Mouse (Mus musculus) brain, adult 2 months (tissue): ENCODE measurements around the gene Nav2.

Source experiments
- DNase-seq: peaks from one replicate; pipeline ENCODE4 v3.0.0; 2011; ENCODE audit warnings: low read depth, low spot score

Nav2 gene

DNA sequence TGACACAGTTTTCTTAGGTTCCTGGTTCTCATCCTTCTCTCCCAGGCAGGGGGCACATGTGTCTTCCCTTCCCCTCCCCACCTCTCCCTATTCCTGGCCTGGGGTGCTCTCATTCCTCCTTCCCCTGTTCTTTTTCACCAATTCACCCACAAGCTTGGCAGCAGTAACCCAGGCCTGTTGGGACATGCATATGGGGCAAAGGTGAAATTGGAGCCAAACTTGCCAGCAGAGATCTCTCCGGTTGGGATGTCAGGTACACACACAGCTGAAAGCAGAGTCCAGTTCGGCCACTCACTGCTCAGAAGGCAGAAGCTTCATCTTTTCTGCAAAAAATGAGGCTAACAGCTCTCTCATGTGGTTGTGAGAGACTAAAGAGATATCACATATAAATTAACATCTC lies 26.3 kb downstream of the Nav2 start:
- no peak for DNase-seq

DNA sequence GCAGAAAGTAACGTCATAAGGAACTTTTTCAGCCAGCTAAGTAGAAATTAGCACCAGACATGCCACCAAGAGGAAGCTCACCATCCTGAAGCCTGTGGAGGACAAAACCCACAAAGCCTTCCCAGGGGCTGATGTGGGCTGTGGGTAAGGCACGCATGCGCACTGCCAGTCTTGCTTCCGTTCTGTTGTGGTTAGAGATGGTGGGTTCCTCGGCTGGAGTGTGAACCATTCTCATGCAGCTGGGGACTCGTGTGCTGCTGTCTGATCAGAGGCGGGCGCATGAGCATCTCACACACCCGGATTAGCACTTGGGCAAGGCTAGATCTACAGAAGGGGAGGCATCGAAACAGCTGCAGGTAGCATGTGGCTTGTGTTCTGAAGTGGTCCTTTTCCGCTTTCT lies 29.0 kb downstream of the Nav2 start:
- DNase-seq, result peak; percentile 24

DNA sequence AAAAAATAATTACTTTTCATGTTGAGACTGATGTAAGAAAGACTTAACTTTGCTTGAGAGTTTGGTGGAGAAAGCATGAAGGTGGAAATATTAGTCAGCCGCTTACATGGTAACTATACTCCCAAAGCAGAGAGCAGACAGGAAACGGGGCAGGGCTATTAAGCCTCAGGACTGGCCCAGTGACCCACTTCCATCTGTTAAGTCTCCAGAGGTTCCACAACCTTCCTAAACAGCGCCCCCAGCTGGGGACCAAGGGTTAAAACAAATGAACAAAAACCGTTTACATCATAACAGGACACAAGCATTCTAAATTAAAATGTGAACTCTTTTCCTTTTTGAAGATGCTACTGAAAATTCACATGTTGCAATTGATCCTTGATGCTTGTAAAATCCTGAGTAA lies 29.7 kb downstream of the Nav2 start:
- DNase-seq, result peak; percentile 47

DNA sequence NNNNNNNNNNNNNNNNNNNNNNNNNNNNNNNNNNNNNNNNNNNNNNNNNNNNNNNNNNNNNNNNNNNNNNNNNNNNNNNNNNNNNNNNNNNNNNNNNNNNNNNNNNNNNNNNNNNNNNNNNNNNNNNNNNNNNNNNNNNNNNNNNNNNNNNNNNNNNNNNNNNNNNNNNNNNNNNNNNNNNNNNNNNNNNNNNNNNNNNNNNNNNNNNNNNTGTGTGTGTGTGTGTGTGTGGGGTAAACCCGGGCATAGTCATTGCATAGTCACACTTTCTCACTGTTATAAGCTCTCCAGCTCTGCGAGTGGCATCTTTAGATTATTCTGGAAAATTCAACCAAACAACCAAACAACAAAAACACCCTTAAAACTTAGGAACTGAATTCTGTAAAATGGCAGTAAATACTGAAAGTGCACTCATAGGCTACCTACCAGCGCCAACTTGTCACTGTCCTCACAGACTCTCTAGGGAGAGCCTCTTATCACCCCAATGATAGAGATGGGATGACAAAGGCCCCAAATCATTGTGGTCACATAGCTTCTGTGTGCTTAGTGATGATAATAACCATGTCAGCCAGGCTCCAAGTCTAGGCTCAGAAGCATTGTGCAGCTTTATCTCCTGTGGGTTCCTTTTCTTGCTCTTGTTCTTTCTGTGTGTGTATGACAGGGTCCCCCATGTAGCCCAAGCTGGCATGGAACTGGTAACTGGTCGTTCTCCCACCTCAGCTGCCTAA lies 40.0 kb downstream of the Nav2 start:
- DNase-seq, result no peak

DNA sequence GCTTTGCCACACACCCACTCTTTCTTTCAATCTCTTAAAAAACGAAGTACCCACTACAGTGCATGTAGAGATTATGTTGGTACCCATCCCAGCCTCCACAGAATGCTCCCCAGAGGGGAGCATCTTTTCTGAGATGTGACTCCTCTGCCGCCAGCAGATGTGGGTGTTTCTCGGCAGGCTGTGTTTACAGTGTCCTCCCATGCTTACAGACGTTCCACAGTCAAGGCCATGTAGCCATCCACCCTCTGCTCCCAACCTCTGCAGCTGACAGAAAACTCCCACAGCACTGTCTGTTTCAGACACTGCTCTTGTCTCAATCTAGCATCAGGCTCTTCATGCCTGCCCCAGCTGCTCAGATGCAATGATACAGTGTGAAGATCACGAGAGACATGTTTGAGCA lies 46.0 kb downstream of the Nav2 start:
- peak; percentile 82 for DNase-seq

DNA sequence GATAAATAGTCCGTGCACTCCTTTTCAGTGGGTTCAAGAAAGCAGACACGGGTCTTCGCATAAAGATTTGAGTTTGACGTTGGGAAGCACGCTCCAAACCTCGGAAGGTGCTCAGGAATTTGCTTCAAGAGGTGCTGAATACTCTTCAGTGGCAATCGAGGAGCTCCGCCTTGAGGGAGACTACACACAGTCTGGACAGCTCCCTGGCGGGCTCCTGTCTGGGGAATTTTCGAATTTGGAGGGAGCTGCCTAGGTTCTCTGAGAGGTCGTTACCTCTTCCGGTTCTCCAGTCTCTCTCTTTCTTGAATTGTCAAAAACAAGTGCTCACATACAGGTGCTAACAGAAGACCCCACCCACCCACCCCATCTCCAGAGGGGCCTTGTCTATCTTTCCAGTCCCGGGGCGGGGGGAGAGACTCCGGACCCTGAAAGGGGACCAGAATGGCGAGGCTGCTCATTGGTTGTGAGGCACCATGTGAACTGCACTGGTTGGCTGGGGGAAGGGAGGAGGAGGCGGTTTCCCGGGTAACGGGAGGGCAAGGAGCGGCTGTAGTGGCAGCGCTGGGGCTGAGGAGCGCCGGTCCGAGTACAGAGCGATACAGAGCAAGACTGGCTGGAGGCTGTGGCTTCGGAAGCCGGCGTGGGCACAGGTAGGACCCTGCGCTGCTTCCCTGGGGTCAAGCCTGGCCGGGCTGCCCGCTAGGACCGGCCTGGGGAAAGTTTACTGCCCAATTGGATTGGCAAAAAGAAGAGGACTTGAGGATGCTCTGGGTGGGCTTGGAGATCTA lies 50.2 kb downstream of the Nav2 start:
- DNase-seq, result peak; percentile 96

DNA sequence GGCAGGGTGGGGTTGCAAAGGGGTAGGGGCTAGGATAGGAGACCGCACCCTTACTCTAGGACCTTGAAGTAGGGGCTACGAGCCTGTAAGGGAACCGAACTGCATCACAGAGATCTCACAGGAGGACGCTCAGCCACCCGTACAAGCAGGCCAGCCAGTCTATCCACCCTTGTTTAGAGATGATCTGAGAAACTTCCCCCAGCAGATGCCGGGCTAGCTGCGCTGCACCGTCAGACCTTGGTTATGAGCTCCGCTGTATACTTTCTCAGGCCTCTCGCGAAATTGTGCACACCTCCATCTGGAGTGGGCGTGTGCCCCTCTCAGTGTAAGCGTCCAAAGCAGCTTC lies 50.8 kb downstream of the Nav2 start:
- peak; percentile 50 for DNase-seq

DNA sequence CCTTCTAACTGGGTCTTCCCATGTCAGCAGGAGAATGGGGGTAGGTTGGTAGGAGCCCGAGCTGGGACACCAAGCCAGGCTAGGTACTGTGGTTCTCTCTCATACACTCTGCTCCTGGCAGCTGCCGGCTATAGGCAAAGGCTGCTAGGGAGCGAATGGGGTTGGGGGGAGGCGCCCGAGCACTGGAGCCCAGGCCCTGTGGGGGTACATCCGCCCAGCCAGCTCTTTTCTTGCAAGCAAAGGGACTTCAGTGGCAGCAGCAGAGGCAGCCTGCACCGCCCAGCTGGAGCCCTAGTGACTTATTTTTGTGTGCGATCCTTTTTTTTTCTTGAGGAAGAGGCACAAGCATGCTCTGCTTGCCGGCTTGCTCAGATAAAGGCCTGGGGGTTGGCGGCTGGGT lies 51.6 kb downstream of the Nav2 start:
- peak; percentile 45 for DNase-seq

DNA sequence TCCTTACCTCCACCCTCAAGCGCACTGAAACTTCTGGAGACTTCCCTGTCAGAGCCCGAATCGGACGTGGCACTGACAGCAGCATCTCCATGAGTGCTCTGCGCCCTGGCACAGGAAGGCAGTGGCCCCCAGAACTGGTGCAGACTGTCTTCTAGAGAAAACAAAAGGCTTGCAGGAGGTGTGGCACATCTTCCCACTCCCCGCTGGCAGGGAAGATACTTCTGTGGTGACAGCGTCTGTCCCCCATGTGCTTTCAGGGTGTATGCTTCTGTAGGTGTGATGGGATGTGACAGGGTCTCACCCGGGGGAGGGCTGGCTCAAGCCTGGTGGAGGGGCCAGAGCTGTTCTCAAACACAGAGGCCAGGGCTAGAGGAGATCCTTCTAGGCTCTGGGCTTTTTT lies 53.0 kb downstream of the Nav2 start:
- peak; percentile 65 for DNase-seq

DNA sequence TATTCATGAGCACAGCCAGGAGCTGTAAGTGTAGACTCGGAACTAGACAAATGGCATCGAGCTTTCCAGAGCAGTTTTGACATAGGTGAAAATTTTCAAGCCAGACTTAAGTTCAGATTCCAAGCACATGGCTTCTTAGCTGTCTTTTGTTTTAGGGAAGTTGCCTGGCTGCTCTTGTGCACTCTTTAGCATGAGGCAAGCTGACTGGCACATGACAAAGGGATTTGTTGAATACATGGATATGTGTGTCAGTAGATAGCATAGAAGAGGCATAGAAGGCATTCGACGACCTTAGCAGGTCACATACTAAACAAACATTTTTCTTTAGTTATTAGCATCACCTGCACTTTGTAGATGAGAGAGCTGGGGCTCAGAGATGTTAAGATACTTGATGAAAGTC lies 53.4 kb downstream of the Nav2 start:
- DNase-seq, result no peak

DNA sequence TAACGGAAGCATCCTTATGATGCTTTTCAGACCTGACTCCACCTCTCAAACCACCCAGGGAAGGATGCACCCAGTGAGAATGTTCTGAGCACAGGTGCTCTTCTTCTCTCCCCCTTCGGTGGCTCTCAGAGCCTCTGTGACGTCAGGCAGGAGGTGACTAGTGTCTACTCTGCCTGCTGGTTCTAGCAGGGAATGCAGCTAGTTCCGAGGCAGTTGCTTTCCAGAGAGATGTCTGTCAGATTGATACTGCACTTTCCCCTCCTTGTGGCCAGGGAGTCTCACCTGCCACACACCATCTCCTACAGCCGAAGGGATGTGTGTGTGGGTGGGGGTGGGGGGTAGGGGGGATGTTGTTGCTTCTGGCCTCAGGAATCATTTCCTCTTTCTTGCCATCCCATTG lies 54.6 kb downstream of the Nav2 start:
- DNase-seq, result peak; percentile 65

DNA sequence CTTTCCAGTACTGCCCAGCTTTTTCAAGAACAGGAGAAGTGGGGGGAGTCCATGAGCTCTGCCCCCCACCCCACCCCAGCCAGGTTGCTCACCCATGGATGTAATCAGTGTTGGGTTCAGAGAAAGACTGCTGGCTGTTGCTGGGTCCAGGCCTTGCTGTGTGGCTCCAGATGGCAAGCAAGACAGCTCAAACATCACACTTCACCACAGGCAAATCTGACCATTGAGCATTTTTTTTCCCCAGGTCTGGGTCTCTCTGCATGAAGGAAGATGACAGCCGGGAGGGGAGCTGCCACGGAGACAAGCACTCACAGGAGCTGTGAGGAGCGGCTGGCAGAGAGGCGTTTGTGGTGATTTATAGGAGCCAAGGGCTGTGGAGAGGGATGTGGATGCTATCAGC lies 55.0 kb downstream of the Nav2 start:
- DNase-seq, result peak; percentile 19

DNA sequence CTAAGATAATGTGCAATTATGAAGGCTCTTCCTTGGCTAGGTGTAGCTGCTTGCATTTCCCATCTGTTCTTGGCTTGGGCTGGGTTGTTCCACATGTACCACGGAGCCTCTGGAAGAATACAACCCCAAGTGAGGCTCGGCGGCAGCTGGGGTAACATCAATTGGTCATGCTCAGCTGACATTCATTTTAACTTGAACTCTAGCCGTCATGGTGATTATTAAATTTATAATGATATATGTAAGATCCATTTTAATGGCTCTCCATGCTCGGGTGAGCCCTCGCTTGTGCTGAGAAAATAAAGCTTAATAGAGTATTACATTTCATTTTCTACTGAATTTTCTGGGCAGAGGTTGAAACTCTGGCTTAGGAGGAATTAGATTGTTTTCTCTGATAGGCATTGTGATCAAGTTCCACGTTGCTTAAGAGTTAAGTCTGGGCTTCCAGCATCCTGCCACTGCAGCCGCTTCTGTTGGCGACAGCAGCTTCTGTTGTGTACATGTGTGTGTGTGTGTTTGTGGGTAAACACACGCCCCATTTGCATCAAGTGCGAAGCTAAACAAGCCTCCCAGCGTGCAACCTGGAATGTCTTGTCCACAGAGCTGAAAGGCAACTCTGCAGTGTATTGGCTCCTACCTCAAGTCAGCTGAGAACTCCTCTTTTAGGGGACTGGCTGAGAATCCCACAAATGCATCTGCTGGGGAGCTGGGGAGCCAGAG lies 57.4 kb downstream of the Nav2 start:
- peak; percentile 24 for DNase-seq

DNA sequence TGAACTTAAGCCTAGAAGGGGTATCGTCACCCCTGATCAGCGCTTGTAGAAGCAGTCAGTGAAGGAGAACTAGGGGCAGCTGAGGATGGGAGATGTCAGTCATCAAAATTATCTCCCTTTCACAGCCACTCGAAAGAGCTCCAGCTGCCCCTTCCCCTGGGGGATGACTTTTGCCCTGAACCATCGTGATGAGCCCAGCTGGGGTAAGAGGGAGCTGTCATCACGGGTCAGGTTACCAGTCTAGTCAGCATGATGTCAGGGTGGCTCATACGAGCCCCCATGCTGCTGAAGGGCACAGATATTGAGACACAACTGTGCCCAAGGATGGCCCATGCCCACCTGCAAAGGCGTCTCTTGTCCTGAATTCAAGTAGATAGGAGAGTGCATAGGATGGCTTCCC lies 72.5 kb downstream of the Nav2 start:
- no peak for DNase-seq

DNA sequence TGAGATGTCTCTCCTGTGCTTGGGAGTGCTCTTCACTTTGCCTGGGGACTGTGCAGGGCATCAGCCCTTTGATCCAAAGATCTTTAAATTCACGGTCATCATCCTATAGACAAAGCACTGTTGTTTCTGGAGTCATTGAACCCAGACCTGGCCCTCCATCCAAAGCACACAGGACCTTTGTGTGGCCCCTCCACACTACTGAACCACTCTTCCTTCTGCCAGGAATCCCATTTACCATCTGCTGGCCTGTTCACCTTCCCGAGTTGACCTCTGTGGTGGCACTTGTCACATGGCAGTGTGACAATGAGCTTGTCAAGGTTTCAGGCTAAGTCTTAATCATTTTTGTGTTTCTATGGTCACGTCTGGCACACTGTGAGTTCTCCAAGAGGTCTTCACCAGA lies 73.3 kb downstream of the Nav2 start:
- DNase-seq, result no peak

DNA sequence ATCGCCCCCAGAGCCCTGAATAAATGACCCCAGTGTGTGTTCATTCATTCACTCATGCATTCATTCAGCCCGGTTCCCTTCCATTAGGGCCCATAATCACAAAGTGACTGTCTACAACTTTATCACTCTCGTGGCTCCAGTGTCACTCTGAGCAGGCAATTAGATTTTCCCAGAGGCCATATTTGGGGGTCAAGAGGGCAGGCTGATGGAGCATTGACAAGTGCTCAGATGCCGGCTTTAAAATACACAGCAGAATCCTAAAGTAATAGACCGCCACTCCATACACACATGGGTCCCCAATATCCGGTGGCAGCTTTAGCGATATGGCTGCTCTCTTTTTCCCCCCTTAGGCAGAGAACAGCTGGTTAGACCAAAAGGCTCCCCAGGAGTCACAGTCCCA lies 74.1 kb downstream of the Nav2 start:
- no peak for DNase-seq

DNA sequence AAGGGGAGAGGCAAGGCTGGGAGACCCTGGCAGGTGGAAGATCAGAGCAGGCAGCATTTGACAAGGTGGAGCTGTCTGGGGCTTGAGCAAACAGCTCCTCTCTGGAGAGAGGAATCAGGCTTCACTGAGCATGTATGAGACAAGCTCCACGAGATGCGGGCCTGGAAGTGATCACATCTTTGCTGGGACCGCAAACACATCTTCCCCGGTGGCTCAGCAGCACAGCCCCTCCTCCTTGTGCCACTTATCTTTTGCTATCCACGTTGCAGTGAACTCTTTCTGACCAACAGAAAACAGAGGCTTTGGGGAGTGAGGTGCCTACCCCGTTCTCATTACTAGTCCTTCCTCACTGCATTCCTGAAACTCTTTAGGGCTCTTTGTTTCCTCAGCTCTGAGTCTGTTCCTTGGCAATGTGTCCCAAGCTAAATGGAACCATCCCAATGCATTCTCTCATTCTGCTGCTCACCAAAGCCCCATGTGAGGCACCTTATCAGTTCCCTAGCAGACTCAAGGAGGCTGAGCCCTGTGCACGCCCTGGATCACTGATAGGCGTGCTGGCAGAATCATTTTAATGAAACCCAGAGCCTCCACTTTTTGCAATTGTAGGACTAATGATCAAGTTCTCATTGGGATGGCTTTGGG lies 83.5 kb downstream of the Nav2 start:
- DNase-seq, result no peak

DNA sequence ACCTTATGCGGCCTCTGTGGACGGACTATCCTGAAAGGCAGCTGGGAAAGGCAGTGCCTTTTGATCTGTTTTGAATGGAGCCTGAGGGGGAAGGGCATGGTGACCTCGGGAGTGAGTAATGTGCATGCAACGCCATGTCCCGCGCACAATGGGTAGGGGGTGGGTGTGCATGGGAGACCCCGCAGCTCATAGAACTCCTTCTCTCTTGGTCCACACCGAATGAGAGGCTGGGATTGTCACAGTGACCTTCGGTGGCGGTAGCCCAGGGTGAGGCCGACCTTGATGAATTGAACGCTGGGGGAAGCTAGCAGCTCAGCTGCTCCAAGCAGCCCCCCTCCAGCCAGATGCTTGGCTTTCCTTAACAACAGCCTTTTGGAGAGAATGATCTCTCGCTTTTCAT lies 86.7 kb downstream of the Nav2 start:
- DNase-seq, result no peak

DNA sequence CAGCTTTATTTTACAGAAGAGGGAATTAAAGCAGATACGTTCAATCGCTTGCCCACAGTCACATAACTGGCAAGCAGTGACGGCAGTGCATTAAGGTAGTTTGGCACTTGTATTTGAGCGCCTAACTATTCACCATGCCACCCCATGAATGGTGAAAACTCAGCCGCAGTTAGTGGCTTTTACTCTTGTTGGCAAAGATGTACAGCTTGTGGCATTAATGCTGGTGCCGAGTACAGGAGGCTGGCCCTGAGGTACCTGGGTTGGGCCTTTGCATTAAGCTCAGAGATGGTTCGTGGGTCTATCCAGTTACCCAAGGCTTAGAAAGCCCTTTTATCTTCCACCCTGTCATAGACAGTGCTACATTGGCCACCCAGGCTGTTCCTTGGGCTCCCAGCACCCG lies 87.2 kb downstream of the Nav2 start:
- DNase-seq, result no peak

DNA sequence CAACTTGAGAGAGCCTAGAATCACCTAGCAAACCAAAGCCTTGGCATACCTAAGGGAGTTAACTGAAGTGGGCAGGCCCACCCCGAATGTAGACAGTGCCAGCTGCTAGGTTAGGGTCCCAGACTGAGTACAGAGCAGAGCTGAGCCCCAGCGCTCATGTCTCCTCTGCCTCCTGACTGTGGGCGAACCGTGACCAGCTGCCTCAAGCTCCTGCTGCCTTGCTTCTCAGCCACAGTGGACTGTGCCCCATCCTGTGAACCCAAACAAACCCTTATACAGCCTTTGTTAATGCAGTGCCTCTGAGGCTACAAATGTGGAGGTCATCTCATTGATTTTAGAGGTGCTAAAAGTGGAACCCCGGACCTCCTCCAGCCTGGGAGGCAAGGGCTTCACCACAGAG lies 88.3 kb downstream of the Nav2 start:
- DNase-seq, result no peak

DNA sequence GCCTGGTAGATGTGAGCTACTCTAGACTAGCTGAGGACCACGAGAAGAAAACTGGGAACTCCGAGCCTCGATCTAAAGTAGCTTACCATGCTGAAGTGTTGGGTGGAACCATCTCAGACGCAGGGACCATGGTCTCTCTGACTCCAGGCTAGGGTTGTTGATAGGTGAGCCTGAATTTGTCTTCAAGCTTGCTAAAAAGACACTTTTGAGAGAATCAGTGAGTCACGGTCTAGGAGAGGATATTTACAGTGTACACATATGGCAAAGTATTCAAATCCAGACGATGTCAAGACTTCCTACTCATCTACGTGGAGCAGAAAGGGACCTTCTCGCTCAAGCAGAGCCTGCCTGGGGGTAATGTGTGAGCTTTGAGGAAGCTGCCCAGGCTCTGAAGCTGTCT lies 89.6 kb downstream of the Nav2 start:
- peak; percentile 51 for DNase-seq

DNA sequence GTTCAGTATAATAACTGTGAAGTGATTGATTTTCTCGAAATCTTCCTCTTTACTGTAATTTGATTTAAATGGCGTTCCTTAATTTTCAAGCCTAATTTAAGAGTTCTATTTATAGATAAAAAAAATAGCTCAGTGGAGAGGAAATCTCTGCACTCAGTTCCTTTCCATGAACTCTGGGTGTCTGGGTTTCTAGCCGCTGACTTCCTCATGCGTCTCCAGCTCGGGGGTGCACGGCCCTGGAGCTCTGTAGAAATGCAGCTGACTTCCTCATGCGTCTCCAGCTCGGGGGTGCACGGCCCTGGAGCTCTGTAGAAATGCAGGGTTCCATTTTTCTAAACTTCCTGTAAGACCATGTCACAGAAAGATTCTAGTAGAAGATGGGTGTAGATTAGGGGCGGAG lies 90.1 kb downstream of the Nav2 start:
- DNase-seq, result peak; percentile 35
